Mouse (Mus musculus) layer of hippocampus, adult 8-10 months (tissue): ENCODE results near the gene Kpna2. TPM values are rescaled to one million over a fixed set of nuclear protein-coding genes. Genes with fewer than 3 reads are reported as not detected.
"Not testable (repeated sequence)": the region's sequence is repeated elsewhere in the genome, so short reads cannot be mapped to it uniquely, and the experiment has no call there.

Experiments used
- DNase-seq, 2 experiments: peaks; one replicate each; pipeline ENCODE4 v3.0.0; 2022; ENCODE audit warnings: low spot score in 2 of 2
- total RNA-seq, 4 experiments: library from RNA; stranded (reverse); gene quantifications; 2 replicates each; pipeline ENCODE4 v1.2.4; 2022

The Kpna2 gene
- total RNA-seq, 4 experiments from 2014 or later: 17.5 to 23.7 (median 21.7) TPM

GRCm38 (mm10) chr11:107018606-107019005 is 19.3 kb upstream of the Kpna2 start:
- no peak for DNase-seq

- no peak for DNase-seq
Observed at GRCm38 (mm10) chr11:107017339-107017886, 18.1 kb upstream of the Kpna2 start.

DNA sequence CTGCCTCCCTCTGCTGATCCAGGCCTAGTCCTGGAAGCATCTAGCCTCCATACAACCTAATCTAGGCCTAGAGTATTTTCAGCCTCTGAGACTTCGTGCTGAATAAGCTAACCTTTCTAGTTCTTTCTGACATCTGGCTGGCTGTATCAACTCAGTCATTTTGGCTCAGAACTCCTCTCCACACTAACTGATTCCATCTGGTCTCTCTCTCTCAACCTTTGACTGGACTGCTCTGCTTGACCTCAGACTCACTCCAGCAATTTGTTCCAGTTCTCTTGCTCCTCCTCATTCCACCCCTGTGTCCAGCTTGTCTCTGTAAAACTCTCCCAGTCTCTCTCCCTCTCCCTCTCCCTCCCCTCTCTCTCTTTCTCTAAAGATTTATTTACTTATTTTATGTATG is 17.6 kb upstream of the Kpna2 start:
- DNase-seq: no peak

- not testable (repeated sequence) for DNase-seq
Observed at GRCm38 (mm10) chr11:107015535-107016187, 16.3 kb upstream of the Kpna2 start.

GRCm38 (mm10) chr11:107014597-107015309 is 15.4 kb upstream of the Kpna2 start:
- no peak for DNase-seq

DNA sequence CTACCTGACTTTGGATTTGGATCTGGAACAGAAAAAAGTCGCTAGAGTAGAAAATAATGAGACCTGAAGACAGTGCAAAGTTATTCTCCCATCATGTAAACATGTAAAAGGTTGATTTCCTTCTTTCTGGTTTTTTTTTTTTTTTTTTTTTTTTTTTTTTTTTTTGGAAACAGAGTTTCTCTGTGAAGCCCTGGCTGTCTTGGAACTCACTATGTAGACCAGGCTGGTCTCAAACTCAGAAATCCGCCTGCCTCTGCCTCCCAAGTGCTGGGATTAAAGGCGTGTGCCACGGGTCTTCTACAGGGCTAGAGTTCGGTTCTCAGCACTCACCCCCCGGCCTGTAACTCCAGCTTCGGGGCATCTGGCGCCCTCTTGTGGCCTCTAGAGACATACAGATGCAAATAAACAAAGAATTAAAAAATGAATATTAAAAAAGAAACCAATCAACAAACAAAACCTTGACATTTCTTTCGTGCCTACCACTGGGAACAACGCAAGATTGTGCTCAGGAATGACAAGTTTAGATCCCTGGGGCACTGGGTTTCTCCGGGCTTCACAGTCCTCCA is 14.8 kb upstream of the Kpna2 start:
- DNase-seq: no peak

DNA sequence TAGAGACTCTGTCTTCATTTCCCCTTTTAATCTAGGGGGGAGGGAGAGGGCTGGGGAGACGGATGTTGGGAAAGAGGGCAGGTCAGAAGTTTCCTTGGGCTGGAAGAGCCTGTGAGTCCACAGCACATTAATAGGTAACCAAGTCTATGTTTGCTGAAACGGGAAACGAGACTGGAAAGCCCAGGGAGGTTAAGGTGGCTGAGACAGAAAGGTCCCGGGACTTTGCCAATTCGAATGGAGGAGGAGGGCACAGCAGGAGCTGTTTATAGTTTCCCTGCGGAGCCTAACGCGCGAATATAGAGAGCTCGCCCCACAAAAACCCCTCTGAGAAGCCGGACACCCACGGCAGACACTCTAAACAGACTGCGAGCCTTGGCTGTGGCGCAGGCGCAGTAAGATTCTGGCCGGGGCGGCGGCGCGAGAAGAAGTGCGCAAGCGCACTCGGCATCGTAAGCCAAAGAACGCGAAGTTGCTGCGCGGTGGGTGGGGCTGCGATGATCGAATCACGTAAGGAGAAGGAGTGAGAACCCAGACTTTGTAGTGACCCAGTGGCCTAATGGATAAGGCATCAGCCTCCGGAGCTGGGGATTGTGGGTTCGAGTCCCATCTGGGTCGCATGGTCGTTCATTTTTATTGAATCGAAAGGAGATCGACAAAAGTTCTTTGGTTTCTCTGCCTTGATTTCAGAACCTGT is 13.1 kb upstream of the Kpna2 start:
- DNase-seq: peak; percentile 96 to 100

DNA sequence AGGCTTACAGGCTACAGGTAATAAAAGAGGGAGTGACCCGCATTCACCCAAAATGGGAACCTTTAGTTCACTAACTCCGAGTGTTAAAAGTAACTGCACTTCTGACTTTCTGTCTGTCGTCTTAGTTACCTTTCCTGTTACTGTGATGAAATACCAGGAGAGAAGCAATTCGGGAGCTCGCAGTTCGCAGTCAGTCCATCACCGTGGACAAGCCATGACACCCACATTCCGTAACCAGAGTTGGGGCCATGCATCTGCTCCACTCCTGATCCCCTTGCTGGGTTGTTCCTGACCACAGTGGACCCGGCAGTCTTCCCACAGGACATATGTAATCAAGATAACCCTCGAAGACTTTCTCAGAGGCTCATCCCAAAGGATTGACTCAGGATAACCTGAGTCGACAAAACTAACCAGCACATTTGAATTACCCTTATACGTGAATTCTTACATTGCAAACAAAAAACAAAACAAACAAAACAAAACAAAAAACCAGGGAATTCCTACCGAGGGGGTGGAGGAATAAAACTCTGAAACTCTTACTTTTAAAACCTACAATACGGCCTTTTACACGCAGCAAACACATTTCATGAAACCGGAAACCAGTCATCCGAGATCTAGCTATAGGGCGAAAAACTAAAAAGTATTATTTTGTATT is 12.5 kb upstream of the Kpna2 start:
- DNase-seq: no peak

DNA sequence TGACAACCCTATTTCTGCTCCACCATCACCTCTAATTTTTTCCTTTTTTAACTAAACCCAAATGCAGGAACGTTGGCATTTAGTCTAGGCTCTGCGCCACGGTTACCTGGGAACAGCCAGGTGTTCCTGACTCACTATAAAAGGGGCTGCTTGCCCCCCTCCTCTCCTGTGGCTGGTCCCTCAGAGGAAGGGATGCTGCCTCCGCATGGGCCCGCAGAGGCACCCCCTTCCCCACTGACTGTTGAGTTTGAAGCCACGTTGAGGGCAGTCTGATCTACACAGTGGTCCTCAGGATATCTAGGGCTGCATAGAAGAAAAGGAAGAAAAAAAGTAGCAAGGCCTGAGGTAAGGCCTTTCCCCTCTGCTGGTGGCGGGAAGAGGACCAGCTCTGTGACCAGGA is 11.8 kb upstream of the Kpna2 start:
- no peak for DNase-seq

DNA sequence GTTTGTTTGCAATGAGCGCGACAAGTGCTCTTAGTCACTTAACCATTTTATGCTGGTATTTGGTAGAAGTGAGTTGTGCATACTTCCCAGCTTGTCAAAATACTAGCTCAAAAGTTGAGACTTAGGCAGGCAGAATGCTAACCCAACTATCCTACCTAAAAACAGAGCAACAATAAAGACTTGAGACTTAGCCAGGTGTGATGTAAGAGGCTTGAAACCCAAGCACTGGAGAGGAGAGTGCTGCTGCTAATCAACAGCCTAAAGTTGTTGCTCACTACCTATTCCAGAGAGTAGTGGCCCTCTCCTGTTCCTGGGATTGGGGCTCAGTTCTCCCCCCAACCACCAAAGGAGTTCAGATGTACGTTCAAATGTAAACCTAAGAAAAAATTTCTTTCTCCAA is 11.1 kb upstream of the Kpna2 start:
- no peak for DNase-seq

- DNase-seq: no peak
Observed at GRCm38 (mm10) chr11:107005538-107005937, 6.2 kb upstream of the Kpna2 start.

GRCm38 (mm10) chr11:107001760-107002675 is 2.7 kb upstream of the Kpna2 start:
- no peak for DNase-seq

DNA sequence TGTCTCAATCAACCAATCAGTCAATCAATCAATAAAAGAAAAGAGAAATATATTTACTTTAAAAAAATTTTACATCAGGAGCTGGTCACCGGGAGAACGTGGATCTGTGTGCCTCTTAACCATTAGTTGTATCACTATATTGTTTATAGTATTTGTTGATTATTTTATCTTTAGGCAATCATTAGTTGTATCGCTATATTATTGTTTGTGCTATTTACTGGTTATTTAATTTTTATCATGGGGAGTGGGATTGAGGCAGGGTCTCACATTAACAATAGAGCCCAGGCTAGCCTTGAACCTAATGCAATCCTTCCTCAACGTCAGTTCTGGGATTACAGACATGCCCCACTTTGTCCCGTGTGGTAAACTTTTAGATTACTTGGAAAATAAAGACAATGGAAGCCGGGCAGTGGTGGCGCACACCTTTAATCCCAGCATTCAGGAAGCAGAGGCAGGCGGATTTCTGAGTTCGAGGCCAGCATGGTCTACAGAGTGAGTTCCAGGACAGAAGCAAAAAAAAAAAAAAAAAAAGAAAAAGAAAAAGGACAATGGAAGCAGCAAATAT is 690 bp upstream of the Kpna2 start:
- no peak for DNase-seq

- DNase-seq: peak in 1 of 2 experiments; percentile 29
Observed at GRCm38 (mm10) chr11:106998651-106999150, 640 bp downstream of the Kpna2 start.

DNA sequence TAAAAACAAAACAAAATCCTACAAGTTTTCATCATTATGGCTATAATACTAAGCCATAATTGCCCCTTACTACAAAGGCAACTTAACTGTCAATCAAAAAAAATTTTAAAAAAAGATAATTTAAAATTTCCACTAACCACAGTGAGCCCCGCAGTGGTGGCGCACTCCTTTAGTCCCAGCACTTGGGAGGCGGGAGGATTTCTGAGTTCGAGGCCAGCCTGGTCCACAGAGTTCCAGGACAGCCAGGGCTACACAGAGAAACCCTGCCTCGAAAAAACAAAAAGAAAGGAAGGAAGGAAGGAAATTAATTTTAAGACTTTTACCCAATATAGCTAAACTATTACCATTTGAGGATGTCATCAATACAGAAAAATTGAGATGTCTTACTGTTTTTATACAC is 1.4 kb downstream of the Kpna2 start:
- no peak for DNase-seq

- not testable (repeated sequence) for DNase-seq
Observed at GRCm38 (mm10) chr11:106996492-106996891, 2.8 kb downstream of the Kpna2 start.

DNA sequence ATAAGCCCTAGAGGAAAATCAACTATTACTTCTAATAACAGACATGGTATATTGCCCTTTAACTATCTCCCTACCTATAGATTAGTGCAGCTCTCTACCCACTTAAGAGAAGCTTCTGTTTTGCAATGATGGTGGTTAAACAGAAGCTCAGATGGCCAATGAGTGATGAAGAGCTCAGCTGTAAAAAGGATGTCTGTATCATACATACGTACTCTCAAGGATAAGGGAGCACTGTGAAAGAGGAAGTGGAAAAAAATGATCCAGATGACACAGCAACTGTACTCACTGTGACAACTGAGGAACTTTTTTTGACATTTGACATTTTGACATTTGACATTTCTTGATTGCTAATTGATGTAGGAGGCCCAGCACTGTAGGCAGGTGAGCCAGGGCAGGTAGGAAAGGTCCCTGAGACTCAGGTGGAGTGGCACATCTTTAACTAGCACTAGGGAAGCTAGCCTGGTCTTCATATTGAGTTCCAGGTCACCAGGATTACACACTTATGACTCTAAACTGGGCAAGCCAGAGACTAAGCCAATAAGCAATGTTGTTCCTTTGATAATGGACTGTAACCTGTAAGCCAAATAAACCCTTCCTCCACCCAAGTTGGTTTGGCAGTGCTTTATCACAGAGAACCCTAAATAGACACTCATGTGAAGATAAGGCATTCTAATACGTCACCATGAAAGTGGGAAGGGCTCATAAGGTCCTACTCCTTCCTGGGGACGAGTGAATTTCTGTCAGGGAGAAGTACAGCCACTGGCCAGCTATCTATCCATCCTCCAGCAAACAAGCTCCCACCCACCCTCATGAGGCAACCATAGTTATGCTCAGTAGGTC is 4.9 kb downstream of the Kpna2 start:
- no peak for DNase-seq

GRCm38 (mm10) chr11:106987384-106987783 is 12.0 kb downstream of the Kpna2 start:
- DNase-seq: no peak
